Mouse (Mus musculus): ENCODE results near the gene Sorbs2. TPM values are rescaled to one million over a fixed set of nuclear protein-coding genes. Genes with fewer than 3 reads are reported as not detected.

The Sorbs2 gene
- polyA plus RNA-seq, 1 experiment from 2014 or later: 325 TPM

GRCm38 (mm10) chr8:45557936-45558335, 50.3 kb downstream of the Sorbs2 start:
- 69% methylated on average over 3 of the region's 3 CpGs for WGBS (ENCODE audit: insufficient replicate concordance)
- Histone ChIP-seq H3K27me3 (ENCODE audit: control insufficient read depth, insufficient read depth, low read length) (no peaks in the 10 kb centered on the region), H3K4me3 (ENCODE audit: low read depth, low read length) (no peak overlapping the region)

GRCm38 (mm10) chr8:45558426-45558825, 50.8 kb downstream of the Sorbs2 start:
- 86% methylated on average over 5 of the region's 5 CpGs for WGBS (ENCODE audit: insufficient replicate concordance)
- no peaks in the 10 kb centered on the region for H3K4me1 ChIP-seq (ENCODE audit: control insufficient read depth, insufficient read depth, low read length)
- no peaks in the 10 kb centered on the region for H3K9me3 ChIP-seq (replicated peaks; ENCODE audit: control insufficient read depth, low read length)
- no peak overlapping the region for H3K4me2 ChIP-seq
- no peaks in the 10 kb centered on the region for H3K36me3 ChIP-seq (ENCODE audit: control insufficient read depth, insufficient read depth, low read length)
- no peak overlapping the region for H3K4me3 ChIP-seq (ENCODE audit: low read depth, low read length)
- no peak overlapping the region for H3K9ac ChIP-seq (ENCODE audit: low read depth, low read length)
- no peak overlapping the region for H3K27ac ChIP-seq (ENCODE audit: low read depth, low read length)
- H3K27me3 ChIP-seq (ENCODE audit: control insufficient read depth, insufficient read depth, low read length): no peaks in the 10 kb centered on the region
- no peak for ATAC-seq (replicated peaks; ENCODE audit: insufficient number of reproducible peaks, low FRiP score, low TSS enrichment)

More at GRCm38 (mm10) chr8:45557936-45558335, 50.3 kb downstream of the Sorbs2 start:
- H3K36me3 ChIP-seq (ENCODE audit: control insufficient read depth, insufficient read depth, low read length): no peaks in the 10 kb centered on the region
- no peak overlapping the region for H3K4me2 ChIP-seq
- no peak overlapping the region for H3K9ac ChIP-seq (ENCODE audit: low read depth, low read length)
- H3K4me1 ChIP-seq (ENCODE audit: control insufficient read depth, insufficient read depth, low read length): no peaks in the 10 kb centered on the region
- H3K27ac ChIP-seq (ENCODE audit: low read depth, low read length): no peak overlapping the region
- H3K9me3 ChIP-seq (replicated peaks; ENCODE audit: control insufficient read depth, low read length): no peaks in the 10 kb centered on the region
- ATAC-seq (replicated peaks; ENCODE audit: insufficient number of reproducible peaks, low FRiP score, low TSS enrichment): no peak

- WGBS (ENCODE audit: insufficient replicate concordance): 83% methylated on average over 6 of the region's 6 CpGs
- Histone ChIP-seq H3K27me3 (ENCODE audit: control insufficient read depth, insufficient read depth, low read length) (no peaks in the 10 kb centered on the region), H3K4me1 (ENCODE audit: control insufficient read depth, insufficient read depth, low read length) (no peaks in the 10 kb centered on the region), H3K9ac (ENCODE audit: low read depth, low read length) (no peak overlapping the region), H3K4me2 (no peak overlapping the region), H3K4me3 (ENCODE audit: low read depth, low read length) (no peak overlapping the region), H3K36me3 (ENCODE audit: control insufficient read depth, insufficient read depth, low read length) (no peaks in the 10 kb centered on the region), H3K9me3 (replicated peaks; ENCODE audit: control insufficient read depth, low read length) (no peaks in the 10 kb centered on the region), H3K27ac (ENCODE audit: low read depth, low read length) (no peak overlapping the region)
- ATAC-seq (replicated peaks; ENCODE audit: insufficient number of reproducible peaks, low FRiP score, low TSS enrichment): no peak
Observed at GRCm38 (mm10) chr8:45559176-45559820, 51.7 kb downstream of the Sorbs2 start.

GRCm38 (mm10) chr8:45565189-45565588, 57.6 kb downstream of the Sorbs2 start:
- H3K36me3 ChIP-seq (ENCODE audit: control insufficient read depth, insufficient read depth, low read length): no peaks in the 10 kb centered on the region
- no peaks in the 10 kb centered on the region for H3K4me1 ChIP-seq (ENCODE audit: control insufficient read depth, insufficient read depth, low read length)
- peaks cover 9% of the 10 kb centered on the region; the same call in 1 of the 2 replicates for H3K9me3 ChIP-seq (replicated peaks; ENCODE audit: control insufficient read depth, low read length)
- 88% methylated on average over 1 of the region's 1 CpGs for WGBS (ENCODE audit: insufficient replicate concordance)
- H3K4me3 ChIP-seq (ENCODE audit: low read depth, low read length): no peak overlapping the region
- no peak overlapping the region for H3K9ac ChIP-seq (ENCODE audit: low read depth, low read length)
- ATAC-seq (replicated peaks; ENCODE audit: insufficient number of reproducible peaks, low FRiP score, low TSS enrichment): no peak
- H3K27me3 ChIP-seq (ENCODE audit: control insufficient read depth, insufficient read depth, low read length): no peaks in the 10 kb centered on the region
- H3K4me2 ChIP-seq: no peak overlapping the region
- no peak overlapping the region for H3K27ac ChIP-seq (ENCODE audit: low read depth, low read length)

- WGBS (ENCODE audit: insufficient replicate concordance): 73% methylated on average over 4 of the region's 4 CpGs
- Histone ChIP-seq H3K9ac (ENCODE audit: low read depth, low read length) (no peak overlapping the region), H3K36me3 (ENCODE audit: control insufficient read depth, insufficient read depth, low read length) (no peaks in the 10 kb centered on the region), H3K27ac (ENCODE audit: low read depth, low read length) (no peak overlapping the region), H3K4me1 (ENCODE audit: control insufficient read depth, insufficient read depth, low read length) (no peaks in the 10 kb centered on the region), H3K4me3 (ENCODE audit: low read depth, low read length) (no peak overlapping the region), H3K27me3 (ENCODE audit: control insufficient read depth, insufficient read depth, low read length) (no peaks in the 10 kb centered on the region), H3K9me3 (replicated peaks; ENCODE audit: control insufficient read depth, low read length) (peaks cover 9% of the 10 kb centered on the region; the same call in 1 of the 2 replicates), H3K4me2 (no peak overlapping the region)
- no peak for ATAC-seq (replicated peaks; ENCODE audit: insufficient number of reproducible peaks, low FRiP score, low TSS enrichment)
Observed at GRCm38 (mm10) chr8:45570117-45570516, 62.5 kb downstream of the Sorbs2 start.

GRCm38 (mm10) chr8:45579714-45580543, 72.3 kb downstream of the Sorbs2 start:
- Histone ChIP-seq H3K4me2 (no peak overlapping the region), H3K36me3 (ENCODE audit: control insufficient read depth, insufficient read depth, low read length) (no peaks in the 10 kb centered on the region), H3K4me1 (ENCODE audit: control insufficient read depth, insufficient read depth, low read length) (peaks cover 20% of the 10 kb centered on the region), H3K9ac (ENCODE audit: low read depth, low read length) (peak overlapping the region; percentile 28; the same call in 1 of the 2 replicates), H3K4me3 (ENCODE audit: low read depth, low read length) (no peak overlapping the region), H3K9me3 (replicated peaks; ENCODE audit: control insufficient read depth, low read length) (no peaks in the 10 kb centered on the region), H3K27me3 (ENCODE audit: control insufficient read depth, insufficient read depth, low read length) (no peaks in the 10 kb centered on the region), H3K27ac (ENCODE audit: low read depth, low read length) (peak overlapping the region; percentile 68)
- ATAC-seq (replicated peaks; ENCODE audit: insufficient number of reproducible peaks, low FRiP score, low TSS enrichment): no peak
- WGBS (ENCODE audit: insufficient replicate concordance): 50% methylated on average over 7 of the region's 7 CpGs

GRCm38 (mm10) chr8:45580544-45580866, 72.9 kb downstream of the Sorbs2 start:
- WGBS (ENCODE audit: insufficient replicate concordance): 33% methylated on average over 3 of the region's 3 CpGs
- ATAC-seq (replicated peaks; ENCODE audit: insufficient number of reproducible peaks, low FRiP score, low TSS enrichment): no peak
- H3K4me2 ChIP-seq: no peak overlapping the region

GRCm38 (mm10) chr8:45583856-45584255, 76.3 kb downstream of the Sorbs2 start:
- H3K4me2 ChIP-seq: no peak overlapping the region
- no peak overlapping the region for H3K27ac ChIP-seq (ENCODE audit: low read depth, low read length)
- peaks cover 30% of the 10 kb centered on the region for H3K4me1 ChIP-seq (ENCODE audit: control insufficient read depth, insufficient read depth, low read length)
- 80% methylated on average over 1 of the region's 1 CpGs for WGBS (ENCODE audit: insufficient replicate concordance)
- ATAC-seq (replicated peaks; ENCODE audit: insufficient number of reproducible peaks, low FRiP score, low TSS enrichment): no peak
- H3K9me3 ChIP-seq (replicated peaks; ENCODE audit: control insufficient read depth, low read length): no peaks in the 10 kb centered on the region
- no peak overlapping the region for H3K9ac ChIP-seq (ENCODE audit: low read depth, low read length)
- H3K36me3 ChIP-seq (ENCODE audit: control insufficient read depth, insufficient read depth, low read length): no peaks in the 10 kb centered on the region
- H3K4me3 ChIP-seq (ENCODE audit: low read depth, low read length): no peak overlapping the region
- no peaks in the 10 kb centered on the region for H3K27me3 ChIP-seq (ENCODE audit: control insufficient read depth, insufficient read depth, low read length)

More at GRCm38 (mm10) chr8:45580544-45580866, 72.9 kb downstream of the Sorbs2 start:
- Histone ChIP-seq H3K4me3 (ENCODE audit: low read depth, low read length) (no peak overlapping the region), H3K4me1 (ENCODE audit: control insufficient read depth, insufficient read depth, low read length) (peaks cover 23% of the 10 kb centered on the region), H3K9ac (ENCODE audit: low read depth, low read length) (peak overlapping the region; percentile 28; the same call in 1 of the 2 replicates), H3K36me3 (ENCODE audit: control insufficient read depth, insufficient read depth, low read length) (no peaks in the 10 kb centered on the region), H3K9me3 (replicated peaks; ENCODE audit: control insufficient read depth, low read length) (no peaks in the 10 kb centered on the region), H3K27ac (ENCODE audit: low read depth, low read length) (peak overlapping the region; percentile 68), H3K27me3 (ENCODE audit: control insufficient read depth, insufficient read depth, low read length) (no peaks in the 10 kb centered on the region)

All from heart, embryonic 11.5 days (tissue).